Mouse (Mus musculus): ENCODE results near the gene Hoxb4.

Hoxb4 gene

GRCm38 (mm10) chr11:96313134-96313533, 4.9 kb upstream of the Hoxb4 start:
- Histone ChIP-seq H3K27me3 (ENCODE audit: control insufficient read depth, insufficient read depth, low read length, poor library complexity, severe bottlenecking) (0 out of 2 replicates have a peak, but pooled peaks cover 1% of the 10 kb centered on the region), H3K36me3 (ENCODE audit: control insufficient read depth, insufficient read depth, low read length, poor library complexity, severe bottlenecking) (no peaks in the 10 kb centered on the region)
- DNase-seq (ENCODE audit: low read depth, low spot score): no peak

- no peaks in the 10 kb centered on the region for H3K36me3 ChIP-seq (ENCODE audit: control insufficient read depth, insufficient read depth, low read length, poor library complexity, severe bottlenecking)
- H3K27me3 ChIP-seq (ENCODE audit: control insufficient read depth, insufficient read depth, low read length, poor library complexity, severe bottlenecking): 0 out of 2 replicates have a peak, but pooled peaks cover 1% of the 10 kb centered on the region
- DNase-seq (ENCODE audit: low read depth, low spot score): no peak
Observed at GRCm38 (mm10) chr11:96313806-96314428, 4.2 kb upstream of the Hoxb4 start.

- 0 out of 2 replicates have a peak, but pooled peaks cover 1% of the 10 kb centered on the region for H3K27me3 ChIP-seq (ENCODE audit: control insufficient read depth, insufficient read depth, low read length, poor library complexity, severe bottlenecking)
- peak; percentile 27 for DNase-seq (ENCODE audit: low read depth, low spot score)
- no peaks in the 10 kb centered on the region for H3K36me3 ChIP-seq (ENCODE audit: control insufficient read depth, insufficient read depth, low read length, poor library complexity, severe bottlenecking)
Observed at GRCm38 (mm10) chr11:96314671-96315343, 3.3 kb upstream of the Hoxb4 start.

- no peak for DNase-seq (ENCODE audit: low read depth, low spot score)
- H3K36me3 ChIP-seq (ENCODE audit: control insufficient read depth, insufficient read depth, low read length, poor library complexity, severe bottlenecking): no peaks in the 10 kb centered on the region
- 0 out of 2 replicates have a peak, but pooled peaks cover 1% of the 10 kb centered on the region for H3K27me3 ChIP-seq (ENCODE audit: control insufficient read depth, insufficient read depth, low read length, poor library complexity, severe bottlenecking)
Observed at GRCm38 (mm10) chr11:96315344-96315681, 2.8 kb upstream of the Hoxb4 start.

- no peaks in the 10 kb centered on the region for H3K36me3 ChIP-seq (ENCODE audit: control insufficient read depth, insufficient read depth, low read length, poor library complexity, severe bottlenecking)
- DNase-seq (ENCODE audit: low read depth, low spot score): no peak
- H3K27me3 ChIP-seq (ENCODE audit: control insufficient read depth, insufficient read depth, low read length, poor library complexity, severe bottlenecking): 0 out of 2 replicates have a peak, but pooled peaks cover 1% of the 10 kb centered on the region
Observed at GRCm38 (mm10) chr11:96316696-96317607, 1.1 kb upstream of the Hoxb4 start.

GRCm38 (mm10) chr11:96318368-96319070, 452 bp downstream of the Hoxb4 start:
- H3K27me3 ChIP-seq (ENCODE audit: control insufficient read depth, insufficient read depth, low read length, poor library complexity, severe bottlenecking): no peaks in the 10 kb centered on the region; the same call in 1 of the 2 replicates
- no peaks in the 10 kb centered on the region for H3K36me3 ChIP-seq (ENCODE audit: control insufficient read depth, insufficient read depth, low read length, poor library complexity, severe bottlenecking)
- peak; percentile 71 for DNase-seq (ENCODE audit: low read depth, low spot score)

- peak; percentile 17 for DNase-seq (ENCODE audit: low read depth, low spot score)
- no peaks in the 10 kb centered on the region for H3K36me3 ChIP-seq (ENCODE audit: control insufficient read depth, insufficient read depth, low read length, poor library complexity, severe bottlenecking)
- H3K27me3 ChIP-seq (ENCODE audit: control insufficient read depth, insufficient read depth, low read length, poor library complexity, severe bottlenecking): no peaks in the 10 kb centered on the region; the same call in 1 of the 2 replicates
Observed at GRCm38 (mm10) chr11:96319071-96319902, 1.2 kb downstream of the Hoxb4 start.

GRCm38 (mm10) chr11:96319910-96320309, 1.8 kb downstream of the Hoxb4 start:
- no peaks in the 10 kb centered on the region; the same call in 1 of the 2 replicates for H3K27me3 ChIP-seq (ENCODE audit: control insufficient read depth, insufficient read depth, low read length, poor library complexity, severe bottlenecking)
- H3K36me3 ChIP-seq (ENCODE audit: control insufficient read depth, insufficient read depth, low read length, poor library complexity, severe bottlenecking): no peaks in the 10 kb centered on the region
- peak; percentile 15 for DNase-seq (ENCODE audit: low read depth, low spot score)

- DNase-seq (ENCODE audit: low read depth, low spot score): no peak
- no peaks in the 10 kb centered on the region for H3K36me3 ChIP-seq (ENCODE audit: control insufficient read depth, insufficient read depth, low read length, poor library complexity, severe bottlenecking)
- no peaks in the 10 kb centered on the region; the same call in 1 of the 2 replicates for H3K27me3 ChIP-seq (ENCODE audit: control insufficient read depth, insufficient read depth, low read length, poor library complexity, severe bottlenecking)
Observed at GRCm38 (mm10) chr11:96320688-96321087, 2.6 kb downstream of the Hoxb4 start.

- no peaks in the 10 kb centered on the region; the same call in 1 of the 2 replicates for H3K27me3 ChIP-seq (ENCODE audit: control insufficient read depth, insufficient read depth, low read length, poor library complexity, severe bottlenecking)
- DNase-seq (ENCODE audit: low read depth, low spot score): no peak
Observed at GRCm38 (mm10) chr11:96321846-96322245, 3.8 kb downstream of the Hoxb4 start.

GRCm38 (mm10) chr11:96322738-96323137, 4.7 kb downstream of the Hoxb4 start:
- no peak for DNase-seq (ENCODE audit: low read depth, low spot score)
- no peaks in the 10 kb centered on the region for H3K36me3 ChIP-seq (ENCODE audit: control insufficient read depth, insufficient read depth, low read length, poor library complexity, severe bottlenecking)
- no peaks in the 10 kb centered on the region; the same call in 1 of the 2 replicates for H3K27me3 ChIP-seq (ENCODE audit: control insufficient read depth, insufficient read depth, low read length, poor library complexity, severe bottlenecking)

More at GRCm38 (mm10) chr11:96321846-96322245, 3.8 kb downstream of the Hoxb4 start:
- no peaks in the 10 kb centered on the region for H3K36me3 ChIP-seq (ENCODE audit: control insufficient read depth, insufficient read depth, low read length, poor library complexity, severe bottlenecking)

GRCm38 (mm10) chr11:96323154-96323553, 5.1 kb downstream of the Hoxb4 start, which contains the start of gene Hoxb3:
Gene Hoxb3, plus strand, starts transcription at chr11:96323326.
- DNase-seq (ENCODE audit: low read depth, low spot score): no peak
- H3K36me3 ChIP-seq (ENCODE audit: control insufficient read depth, insufficient read depth, low read length, poor library complexity, severe bottlenecking): no peaks in the 10 kb centered on the region

GRCm38 (mm10) chr11:96324125-96324524, 6.1 kb downstream of the Hoxb4 start:
- no peak for DNase-seq (ENCODE audit: low read depth, low spot score)
- no peaks in the 10 kb centered on the region; the same call in 1 of the 2 replicates for H3K27me3 ChIP-seq (ENCODE audit: control insufficient read depth, insufficient read depth, low read length, poor library complexity, severe bottlenecking)
- H3K36me3 ChIP-seq (ENCODE audit: control insufficient read depth, insufficient read depth, low read length, poor library complexity, severe bottlenecking): no peaks in the 10 kb centered on the region

More at GRCm38 (mm10) chr11:96323154-96323553, 5.1 kb downstream of the Hoxb4 start, which contains the start of gene Hoxb3:
- no peaks in the 10 kb centered on the region; the same call in 1 of the 2 replicates for H3K27me3 ChIP-seq (ENCODE audit: control insufficient read depth, insufficient read depth, low read length, poor library complexity, severe bottlenecking)
